Comparison of ENCODE assay signal across 20 mouse cellular contexts in the genomic region with DNA sequence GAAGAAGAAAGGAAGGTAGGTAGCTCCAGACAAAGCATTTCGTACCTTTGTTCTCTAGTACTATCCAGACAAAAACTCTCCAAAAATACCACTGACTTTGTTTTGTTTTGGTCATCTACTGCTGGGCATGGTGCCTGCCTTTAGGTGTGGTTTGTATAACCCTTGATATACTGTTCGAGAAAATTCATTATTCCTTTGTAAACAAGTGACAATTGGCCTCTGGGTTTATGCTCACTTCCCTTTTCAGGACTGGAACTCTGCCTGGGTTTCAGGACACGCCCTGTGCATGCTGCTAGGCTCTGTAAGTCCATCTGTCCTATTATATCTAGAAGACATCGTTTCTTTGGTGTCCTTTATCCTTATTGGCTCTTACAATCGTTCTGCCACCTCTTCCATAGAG. TPM values are rescaled to one million over a fixed set of nuclear protein-coding genes. Genes with fewer than 3 reads are reported as not detected.
DNase-seq lines count a peak whose midpoint lies in the region; ATAC-seq and TF ChIP-seq lines count a peak whose summit lies in the region.
"Had no signal": no experiment of that assay in that cellular context is flagged by ENCODE, and none has a peak within 500 bp of the region (broad histone marks: within the 10 kb centered on the region; RNA-seq: fewer than 3 reads in every experiment).

A gene (minus strand): TSS at position 119 of the 400 bp plus-strand sequence.

- no peak for TF ChIP-seq CTCF in CH12.LX (conservative IDR thresholded peaks at IDR 0.05 in 1 of 2, IDR thresholded peaks at IDR 0.05 in 1 of 2; ENCODE audit: low read depth in 2 of 2, low read length in 2 of 2)

- no peak for TF ChIP-seq POLR2A in CH12.LX (IDR thresholded peaks at IDR 0.05; ENCODE audit: low read depth, low read length)

- no peaks in the 10 kb centered on the region for H3K79me2 ChIP-seq in CH12.LX (replicated peaks; ENCODE audit: control insufficient read depth, extremely low read depth, insufficient read depth, poor library complexity, severe bottlenecking)

- H3K9ac ChIP-seq in CH12.LX (ENCODE audit: insufficient read depth, low read depth): peak within 1 kb of the TSS; percentile 60; the same call in 1 of the 2 replicates
- no peak within 1 kb of the TSS for H3K9ac ChIP-seq in midbrain, embryonic 15.5 days
- H3K9ac ChIP-seq: embryonic facial prominence, embryonic 13.5 days; hindbrain, embryonic 14.5 days; midbrain, embryonic 13.5 days had no signal

- peak; percentile 30 for DNase-seq in heart, adult 8-10 months (ENCODE audit: low spot score)
- no peak for DNase-seq in heart, postnatal 25 days (ENCODE audit: low spot score)
- DNase-seq in CH12.LX (ENCODE audit: extremely low read depth): no peak
- DNase-seq in lung, postnatal 36 days: peak; percentile 71
- no peak for DNase-seq in urinary bladder, postnatal 25 days (ENCODE audit: low spot score)
- DNase-seq in adrenal gland, adult 2 months: no peak
- DNase-seq: adrenal gland, postnatal 36 days; kidney, postnatal 10 days; right cerebral cortex, postnatal 25 days had no signal

- TF ChIP-seq EP300 in CH12.LX (IDR thresholded peaks at IDR 0.05; ENCODE audit: low read length): peak; percentile 64

- WGBS in midbrain, embryonic 15.5 days: 72% methylated on average over 5 of the region's 5 CpGs

- H3K27ac ChIP-seq in CH12.LX (ENCODE audit: insufficient read depth, low read depth): peak within 1 kb of the TSS; percentile 41
- no peak within 1 kb of the TSS for H3K27ac ChIP-seq in midbrain, embryonic 15.5 days
- H3K27ac ChIP-seq: embryonic facial prominence, embryonic 13.5 days; forebrain, embryonic 10.5 days; hindbrain, embryonic 14.5 days; midbrain, embryonic 13.5 days had no signal

- peak within 1 kb of the TSS in 1 of 3 experiments; percentile 34 for H3K4me3 ChIP-seq in CH12.LX (replicated peaks in 1 of 3; ENCODE audit: low read depth in 2 of 3, low read length in 2 of 3, poor library complexity in 1 of 3)
- H3K4me3 ChIP-seq in midbrain, embryonic 15.5 days: no peak within 1 kb of the TSS
- H3K4me3 ChIP-seq: embryonic facial prominence, embryonic 13.5 days; forebrain, embryonic 10.5 days; midbrain, embryonic 13.5 days had no signal

- 0 out of 2 replicates have a peak, but pooled peaks have one; percentile 50 for ATAC-seq in common myeloid progenitor, adult 5-6 weeks (replicated peaks; ENCODE audit: low read depth, poor library complexity, severe bottlenecking)
- no peak for ATAC-seq in midbrain, embryonic 15.5 days (replicated peaks)
- ATAC-seq: intestine, embryonic 16.5 days; midbrain, embryonic 13.5 days had no signal

- H3K36me3 ChIP-seq in CH12.LX (replicated peaks in 1 of 2; ENCODE audit: control insufficient read depth in 1 of 2, insufficient read depth in 1 of 2, low read length in 1 of 2): peaks cover 0 to 13% of the 10 kb centered on the region in 2 experiments
- H3K36me3 ChIP-seq in midbrain, embryonic 15.5 days (replicated peaks): peaks cover 13% of the 10 kb centered on the region; the same call in 1 of the 2 replicates
- H3K36me3 ChIP-seq: G1E had no signal

- no peaks in the 10 kb centered on the region for H3K9me3 ChIP-seq in CH12.LX (replicated peaks; ENCODE audit: low read length)
- no peaks in the 10 kb centered on the region for H3K9me3 ChIP-seq in midbrain, embryonic 15.5 days
- H3K9me3 ChIP-seq: embryonic facial prominence, embryonic 13.5 days; forebrain, embryonic 10.5 days; G1E; midbrain, embryonic 13.5 days had no signal

- in situ Hi-C loops in CH12.LX (cut with MboI; ENCODE audit: low pct_ligation_motif_present, low pct_unique_long_range_greater_than_20kb, low sequenced_read_pairs): no loop called here

- no peaks in the 10 kb centered on the region for H3K27me3 ChIP-seq in CH12.LX (replicated peaks)
- no peaks in the 10 kb centered on the region for H3K27me3 ChIP-seq in midbrain, embryonic 15.5 days (replicated peaks)
- H3K27me3 ChIP-seq: embryonic facial prominence, embryonic 13.5 days; midbrain, embryonic 13.5 days had no signal

- TF ChIP-seq RAD21 in CH12.LX (IDR thresholded peaks at IDR 0.05; ENCODE audit: low read depth, low read length): no peak

- H3K4me1 ChIP-seq in CH12.LX (ENCODE audit: control insufficient read depth in 1 of 2, insufficient read depth in 2 of 2): peaks cover 12 to 18% of the 10 kb centered on the region in 2 experiments; a peak in 3 of 4 replicates
- H3K4me1 ChIP-seq in midbrain, embryonic 15.5 days: no peaks in the 10 kb centered on the region
- H3K4me1 ChIP-seq: embryonic facial prominence, embryonic 13.5 days; forebrain, embryonic 10.5 days; midbrain, embryonic 13.5 days had no signal

- H3K4me2 ChIP-seq in CH12.LX (ENCODE audit: insufficient read depth, low read depth, poor library complexity, severe bottlenecking): peak within 1 kb of the TSS; percentile 59
- H3K4me2 ChIP-seq in midbrain, embryonic 15.5 days: no peak within 1 kb of the TSS
- H3K4me2 ChIP-seq: embryonic facial prominence, embryonic 13.5 days; hindbrain, embryonic 14.5 days; liver, embryonic 11.5 days; midbrain, embryonic 13.5 days had no signal

- intact Hi-C loops in heart, postnatal 25 days (cut with DNase I): no loop called here

- dilution Hi-C loops in CH12.LX (cut with MboI; ENCODE audit: extremely low pct_ligation_motif_present, extremely low pct_unique_long_range_greater_than_20kb, low sequenced_read_pairs): no loop called here

TF ChIP-seq in CH12.LX, 34 proteins besides CTCF, POLR2A, EP300 and RAD21:
- TF ChIP-seq E2F4 (IDR thresholded peaks at IDR 0.05; ENCODE audit: insufficient replicate concordance, low read depth, low read length): no peak
- TF ChIP-seq MYC (IDR thresholded peaks at IDR 0.05; ENCODE audit: low read depth, low read length): peak; percentile 47; the same call in 1 of the 2 replicates
- peak; percentile 64 for TF ChIP-seq IRF4 (IDR thresholded peaks at IDR 0.05; ENCODE audit: low read depth, low read length)

RNA-seq across cellular contexts. Expression of the gene that starts here (rescaled TPM):
- total RNA-seq in heart, adult 8-10 months (2022): 1 to 10 TPM in 1 of 4 experiments, under 1 TPM in 3; 0.13 to 1.2 (median 0.54) TPM
- under 1 TPM; 0.67 to 0.99 TPM for total RNA-seq in heart, postnatal 25 days (2021)
- not detected in 2 replicates for total RNA-seq in CH12.LX (2012; rRNA removed)
- total RNA-seq in CH12.LX (2014; rRNA removed): not detected in 2 replicates
- polyA plus RNA-seq in CH12.LX (2012; ENCODE audit: insufficient read length, low read depth): not detected in 2 replicates
- 1.1 TPM in 2 replicates for total RNA-seq in common myeloid progenitor, adult 5-6 weeks (2017)
- polyA plus RNA-seq in midbrain, embryonic 15.5 days (2015; fragmentation: Nextera tagmentation; extraction: Ambion mirVana): not detected in 2 replicates
- under 1 TPM; 0.28 to 0.37 TPM for total RNA-seq in adrenal gland, adult 2 months (2021)
- 0.42 and 0.66 TPM in 2 replicates for polyA plus RNA-seq in adrenal gland, adult 2 months (2012; rRNA removed)
- total RNA-seq: G1E; left cerebral cortex, postnatal 14 days had no signal
- polyA plus RNA-seq: embryonic facial prominence, embryonic 13.5 days; forebrain, embryonic 10.5 days; G1E; hindbrain, embryonic 14.5 days; intestine, embryonic 16.5 days; liver, embryonic 11.5 days; lung, embryonic 16.5 days; midbrain, embryonic 13.5 days had no signal

Comparison
In these comparisons a context has a peak if more than half of its experiments do, and no peak if none do; other contexts are left out.
1. DNase-seq: peak in heart, adult 8-10 months (single experiment) and lung, postnatal 36 days (single experiment); none in heart, postnatal 25 days (single experiment), CH12.LX (single experiment), urinary bladder, postnatal 25 days (single experiment) and adrenal gland, adult 2 months (single experiment).